Mouse (Mus musculus) brain, embryonic 14.5 days (tissue): ENCODE measurements at regions not wholly inside any gene's neighbourhood (a gene's known extent, or its start where the extent isn't known, plus 50 kb on each side); places are given as distances from the start of the nearest gene placed in this dataset.

ENCODE experiments used
- CTCF ChIP-seq: fragments of 200-500 bp; IDR thresholded peaks from 2 replicates; pipeline ENCODE4 v1.5.1; 2012; ENCODE audit warnings: inconsistent platforms, mild to moderate bottlenecking, moderate library complexity, borderline replicate concordance; ENCODE audit not compliant: insufficient read depth, insufficient read length; ENCODE audit errors: extremely low read depth
- POLR2A ChIP-seq: fragments of 200-500 bp; IDR thresholded peaks from 2 replicates; pipeline ENCODE4 v1.6.1; 2012; ENCODE audit warnings: mild to moderate bottlenecking, inconsistent platforms, borderline replicate concordance; ENCODE audit not compliant: poor library complexity, insufficient read depth, insufficient read length, severe bottlenecking; ENCODE audit errors: extremely low read depth

- no peak for TF ChIP-seq POLR2A
- no peak for TF ChIP-seq CTCF
Observed at GRCm38 (mm10) chr1:107805823-107806222, 216.0 kb downstream of the Serpinb8 start.
